Mouse (Mus musculus) cerebellum, adult 11 months (tissue): ENCODE data around the gene Fam193a.

ENCODE experiments used
- DNase-seq: peaks from one replicate; pipeline ENCODE4 v3.0.0; 2022

Gene Fam193a

GRCm38 (mm10) chr5:34466079-34466478 is 96.3 kb downstream of the Fam193a start:
- no peak for DNase-seq

- DNase-seq = no peak
Observed at GRCm38 (mm10) chr5:34466648-34467047, 96.9 kb downstream of the Fam193a start.

GRCm38 (mm10) chr5:34468039-34468775 is 98.5 kb downstream of the Fam193a start:
- DNase-seq = no peak

GRCm38 (mm10) chr5:34480926-34481325 is 111.2 kb downstream of the Fam193a start:
- DNase-seq = no peak

- DNase-seq = no peak
Observed at GRCm38 (mm10) chr5:34485731-34486130, 116.0 kb downstream of the Fam193a start.

GRCm38 (mm10) chr5:34487320-34488090 is 117.8 kb downstream of the Fam193a start:
- DNase-seq = no peak

- DNase-seq = no peak
Observed at GRCm38 (mm10) chr5:34488741-34489417, 119.1 kb downstream of the Fam193a start.

GRCm38 (mm10) chr5:34489418-34489787 is 119.7 kb downstream of the Fam193a start:
- no peak for DNase-seq

- DNase-seq = no peak
Observed at GRCm38 (mm10) chr5:34496745-34497144, 127.0 kb downstream of the Fam193a start.

GRCm38 (mm10) chr5:34500886-34501285 is 131.2 kb downstream of the Fam193a start:
- no peak for DNase-seq

- no peak for DNase-seq
Observed at GRCm38 (mm10) chr5:34501588-34501987, 131.9 kb downstream of the Fam193a start.

- no peak for DNase-seq
Observed at GRCm38 (mm10) chr5:34502411-34502810, 132.7 kb downstream of the Fam193a start.

- no peak for DNase-seq
Observed at GRCm38 (mm10) chr5:34502821-34503220, 133.1 kb downstream of the Fam193a start.

GRCm38 (mm10) chr5:34512486-34512885 is 142.8 kb downstream of the Fam193a start:
- no peak for DNase-seq

- DNase-seq = peak; percentile 64
Observed at GRCm38 (mm10) chr5:34513466-34514217, 143.9 kb downstream of the Fam193a start, which contains the start of gene Tnip2. Gene Tnip2 (minus strand): TSS chr5:34513991.

GRCm38 (mm10) chr5:34514218-34514566 is 144.5 kb downstream of the Fam193a start:
- no peak for DNase-seq

GRCm38 (mm10) chr5:34515096-34515495 is 145.4 kb downstream of the Fam193a start:
- no peak for DNase-seq

GRCm38 (mm10) chr5:34517913-34518312 is 148.2 kb downstream of the Fam193a start:
- DNase-seq = peak; percentile 61

GRCm38 (mm10) chr5:34519389-34519910 is 149.7 kb downstream of the Fam193a start:
- no peak for DNase-seq

GRCm38 (mm10) chr5:34520458-34521209 is 150.9 kb downstream of the Fam193a start:
- no peak for DNase-seq

GRCm38 (mm10) chr5:34521337-34521736 is 151.6 kb downstream of the Fam193a start:
- no peak for DNase-seq

- DNase-seq = no peak
Observed at GRCm38 (mm10) chr5:34523958-34524485, 154.3 kb downstream of the Fam193a start.
